Mouse (Mus musculus) liver, embryonic 15.5 days (tissue): ENCODE data around the gene Tpd52l1. TPM values are rescaled to one million over a fixed set of nuclear protein-coding genes. Genes with fewer than 3 reads are reported as not detected.

Source experiments
- ATAC-seq: fragments of 200-750 bp; cut with Nextera tagmentation; 2 replicates; pipeline ENCODE4 v1.8.0; 2017; ENCODE audit warnings: moderate number of reproducible peaks, mild to moderate bottlenecking, moderate library complexity; ENCODE audit not compliant: insufficient read depth
- H3K27ac ChIP-seq: fragments of 300-500 bp; sonication (generic); replicated peaks from 2 replicates; pipeline ENCODE4 v1.5.1; 2015; ENCODE audit warnings: mild to moderate bottlenecking, inconsistent platforms
- H3K27me3 ChIP-seq: fragments of 300-500 bp; sonication (generic); 2 replicates; pipeline ENCODE4 v1.6.1; 2015; ENCODE audit warnings: mild to moderate bottlenecking, inconsistent platforms
- H3K36me3 ChIP-seq: fragments of 300-500 bp; sonication (generic); replicated peaks from 2 replicates; pipeline ENCODE4 v1.6.1; 2015; ENCODE audit warnings: moderate library complexity, mild to moderate bottlenecking, inconsistent platforms
- H3K4me1 ChIP-seq: fragments of 300-500 bp; sonication (generic); replicated peaks from 2 replicates; pipeline ENCODE4 v1.6.1; 2015; ENCODE audit warnings: inconsistent platforms
- H3K4me2 ChIP-seq: fragments of 300-500 bp; sonication (generic); 2 replicates; pipeline ENCODE4 v1.6.1; 2015; ENCODE audit warnings: moderate library complexity, mild to moderate bottlenecking, inconsistent platforms
- H3K4me3 ChIP-seq: fragments of 300-500 bp; sonication (generic); replicated peaks from 2 replicates; pipeline ENCODE4 v1.5.1; 2015; ENCODE audit warnings: mild to moderate bottlenecking, inconsistent platforms
- H3K9ac ChIP-seq: fragments of 300-500 bp; sonication (generic); 2 replicates; pipeline ENCODE4 v1.6.1; 2015; ENCODE audit warnings: moderate library complexity, mild to moderate bottlenecking, inconsistent platforms
- H3K9me3 ChIP-seq: fragments of 300-500 bp; sonication (generic); replicated peaks from 2 replicates; pipeline ENCODE4 v1.6.1; 2016; ENCODE audit warnings: inconsistent platforms
- WGBS: fragments of 180-500 bp; shearing (Covaris S2); methylation state at CpG from one replicate; pipeline ENCODE4 v1.1.7; 2015; ENCODE audit warnings: mixed read lengths; ENCODE audit not compliant: insufficient replicate concordance; 5-methylcytosine and 5-hydroxymethylcytosine counted together
- polyA plus RNA-seq: library from polyadenylated mRNA; unstranded; fragments of >200 nt; fragmentation: Nextera tagmentation; extraction: Ambion mirVana; gene quantifications from 2 replicates; pipeline ENCODE4 v1.2.1, GENCODE M21; 2015

The Tpd52l1 gene
- polyA plus RNA-seq, 1 experiment from 2014 or later = 0.88 TPM

- Histone ChIP-seq H3K27me3 (no peaks in the 10 kb centered on the region), H3K4me2 (no peak overlapping the region), H3K36me3 (no peaks in the 10 kb centered on the region), H3K9ac (no peak overlapping the region), H3K4me1 (no peaks in the 10 kb centered on the region), H3K9me3 (no peaks in the 10 kb centered on the region), H3K4me3 (no peak overlapping the region), H3K27ac (no peak overlapping the region)
- no peak for ATAC-seq
- 38% methylated on average over 2 of the region's 2 CpGs for WGBS
These were observed 147.5 kb downstream of the Tpd52l1 start for GRCm38 (mm10) chr10:31298263-31298662.

- H3K27me3 ChIP-seq = no peaks in the 10 kb centered on the region
- no peak overlapping the region for H3K27ac ChIP-seq
- ATAC-seq = no peak
- no peak overlapping the region for H3K4me2 ChIP-seq
- no peaks in the 10 kb centered on the region for H3K4me1 ChIP-seq
- no peaks in the 10 kb centered on the region for H3K9me3 ChIP-seq
- H3K36me3 ChIP-seq = no peaks in the 10 kb centered on the region
- H3K9ac ChIP-seq = no peak overlapping the region
- WGBS = 49% methylated on average over 4 of the region's 4 CpGs
- no peak overlapping the region for H3K4me3 ChIP-seq
These were observed 148.7 kb downstream of the Tpd52l1 start for GRCm38 (mm10) chr10:31297106-31297505.

- Histone ChIP-seq H3K4me2 (no peak overlapping the region), H3K9me3 (no peaks in the 10 kb centered on the region), H3K9ac (no peak overlapping the region), H3K36me3 (no peaks in the 10 kb centered on the region), H3K4me1 (no peaks in the 10 kb centered on the region), H3K4me3 (no peak overlapping the region), H3K27me3 (no peaks in the 10 kb centered on the region), H3K27ac (no peak overlapping the region)
- WGBS = 53% methylated on average over 1 of the region's 1 CpGs
- no peak for ATAC-seq
These were observed 149.3 kb downstream of the Tpd52l1 start for GRCm38 (mm10) chr10:31296458-31296857.

GRCm38 (mm10) chr10:31295705-31296104, 150.1 kb downstream of the Tpd52l1 start:
- Histone ChIP-seq H3K4me1 (no peaks in the 10 kb centered on the region), H3K9me3 (no peaks in the 10 kb centered on the region), H3K27ac (no peak overlapping the region), H3K36me3 (no peaks in the 10 kb centered on the region), H3K27me3 (no peaks in the 10 kb centered on the region), H3K4me2 (no peak overlapping the region), H3K4me3 (no peak overlapping the region), H3K9ac (no peak overlapping the region)
- ATAC-seq = no peak
- 51% methylated on average over 5 of the region's 5 CpGs for WGBS

- Histone ChIP-seq H3K4me3 (no peak overlapping the region), H3K36me3 (no peaks in the 10 kb centered on the region), H3K27me3 (no peaks in the 10 kb centered on the region), H3K4me2 (no peak overlapping the region), H3K27ac (no peak overlapping the region), H3K4me1 (no peaks in the 10 kb centered on the region), H3K9ac (no peak overlapping the region), H3K9me3 (no peaks in the 10 kb centered on the region)
- no peak for ATAC-seq
- WGBS = 51% methylated on average over 4 of the region's 4 CpGs
These were observed 156.9 kb downstream of the Tpd52l1 start for GRCm38 (mm10) chr10:31288697-31289390.

GRCm38 (mm10) chr10:31287787-31288186, 158.0 kb downstream of the Tpd52l1 start:
- Histone ChIP-seq H3K4me2 (no peak overlapping the region), H3K36me3 (no peaks in the 10 kb centered on the region), H3K9me3 (no peaks in the 10 kb centered on the region), H3K4me3 (no peak overlapping the region), H3K9ac (no peak overlapping the region), H3K27ac (no peak overlapping the region), H3K27me3 (no peaks in the 10 kb centered on the region), H3K4me1 (no peaks in the 10 kb centered on the region)
- ATAC-seq = no peak

Other genes starting within 250 kb of the Tpd52l1 start
- 10.9 and 13.1 TPM in 2 replicates for gene Hddc2, start 132.6 kb downstream of the Tpd52l1 start, polyA plus RNA-seq
- gene Rnf217, start 163.2 kb upstream of the Tpd52l1 start, polyA plus RNA-seq = 0.14 and 0.21 TPM in 2 replicates